Mouse (Mus musculus) kidney, adult 10 weeks (tissue): ENCODE measurements around the gene Zfp503. TPM values are rescaled to one million over a fixed set of nuclear protein-coding genes. Genes with fewer than 3 reads are reported as not detected.

Experiments used
- polyA plus RNA-seq: library from polyadenylated mRNA; stranded (reverse); fragments of 350-450 nt; fragmentation: Illumina TruSeq; extraction: RNeasy Lipid Tissue Mini Kit (QIAGEN cat#74804); gene quantifications from one replicate; pipeline ENCODE4 v1.2.3, GENCODE M21; 2014; ENCODE audit warnings: low read depth, low replicate concordance

Gene Zfp503
- polyA plus RNA-seq, result 78.3 TPM

DNA sequence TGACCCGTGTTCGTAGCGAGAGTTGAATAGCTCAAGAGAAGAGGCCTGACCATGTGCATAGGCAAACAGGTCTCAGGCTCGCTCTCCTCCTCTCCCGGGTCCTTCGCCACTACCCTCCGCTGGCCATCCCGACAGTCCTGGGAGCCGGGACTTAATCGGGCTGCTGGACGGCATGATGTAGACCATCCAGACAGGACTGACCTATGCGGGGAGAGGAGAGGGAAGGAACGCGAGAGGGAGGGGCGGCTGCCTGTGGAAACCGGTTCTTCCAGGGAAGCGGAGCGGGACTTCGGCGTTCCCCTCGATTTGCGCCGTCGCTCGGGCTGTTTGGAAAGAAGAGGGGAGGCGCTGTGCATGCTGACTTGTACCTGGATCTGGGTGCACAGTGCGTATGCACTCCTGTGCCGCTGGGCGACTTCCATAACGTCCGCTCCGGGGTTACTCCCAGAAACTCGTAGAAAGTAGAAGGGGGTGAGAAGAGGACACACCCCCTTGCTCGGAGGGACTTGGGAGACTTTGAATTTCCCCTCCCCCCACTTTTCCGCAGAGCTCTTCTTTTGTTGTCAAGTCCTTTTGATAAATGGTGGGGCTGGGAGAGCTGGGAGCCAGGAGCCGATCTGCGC lies at the start of gene Zfp503:
Gene Zfp503 (minus strand): TSS at position 311 of the 623 bp plus-strand sequence.

DNA sequence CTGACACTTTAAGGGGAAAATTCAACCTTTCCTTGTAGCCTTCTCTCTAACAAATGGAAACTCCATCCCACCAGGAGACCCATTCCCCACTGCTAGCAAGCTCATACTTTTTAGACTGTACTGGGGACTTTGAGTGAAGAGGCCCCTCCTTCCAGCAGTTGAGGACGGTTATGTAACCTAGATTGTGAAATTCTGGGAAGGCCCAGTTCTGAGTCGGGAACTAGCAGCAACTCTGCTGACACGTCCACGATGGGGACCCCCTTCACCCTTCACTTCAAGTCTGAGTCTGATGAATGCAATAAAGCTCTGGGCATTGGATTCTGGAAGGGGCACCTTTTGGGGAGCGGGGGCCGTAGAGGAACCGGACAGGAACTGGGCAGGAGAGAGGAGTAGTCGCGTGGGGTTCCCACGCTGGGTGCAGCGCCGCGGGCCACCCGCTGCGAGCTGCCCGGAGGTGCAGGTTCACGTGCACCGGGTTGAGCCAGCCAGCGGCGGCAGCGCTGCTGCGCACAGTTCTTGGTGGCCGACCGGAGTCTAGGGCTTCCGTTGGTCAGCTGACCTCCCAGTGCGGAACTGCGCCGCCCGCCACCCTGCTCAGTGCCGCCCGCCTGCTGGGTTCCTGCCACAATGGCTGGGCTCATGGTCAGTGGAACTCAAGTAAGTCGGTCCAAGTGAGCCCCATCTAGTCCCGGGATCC lies 30.0 kb upstream of the Zfp503 start, which contains the start of gene Lrmda:
Gene Lrmda (plus strand): TSS at position 461 of the 697 bp plus-strand sequence.

Other genes with a start within 250 kb of the Zfp503 start
- gene Samd8, start 239.1 kb downstream of the Zfp503 start, polyA plus RNA-seq, result 43.0 TPM
- not detected for gene Dusp13, start 238.4 kb downstream of the Zfp503 start, polyA plus RNA-seq
- gene Vdac2, start 164.4 kb downstream of the Zfp503 start, polyA plus RNA-seq, result 429 TPM
- not detected for gene Comtd1, start 140.6 kb downstream of the Zfp503 start, polyA plus RNA-seq
- gene Lrmda, start 30.1 kb upstream of the Zfp503 start, polyA plus RNA-seq, result 3.1 TPM